8 mouse cellular contexts compared by ENCODE assay signal in genomic region chr6:119472135-119472534, GRCm38 (mm10). TPM values are rescaled to one million over a fixed set of nuclear protein-coding genes. Genes with fewer than 3 reads are reported as not detected.
DNase-seq lines count a peak whose midpoint lies in the region; ATAC-seq and TF ChIP-seq lines count a peak whose summit lies in the region.
"Had no signal": no experiment of that assay in that cellular context is flagged by ENCODE, and none has a peak within 500 bp of the region (broad histone marks: within the 10 kb centered on the region; RNA-seq: fewer than 3 reads in every experiment).

No protein-coding gene starts in this region.

- peak; percentile 86 for TF ChIP-seq CTCF in lung, embryonic 14.5 days (IDR thresholded peaks at IDR 0.05; ENCODE audit: low read depth)

- no peaks in the 10 kb centered on the region for H3K36me3 ChIP-seq in neural tube, embryonic 15.5 days
- no peaks in the 10 kb centered on the region for H3K36me3 ChIP-seq in lung, embryonic 14.5 days (ENCODE audit: insufficient read depth)
- H3K36me3 ChIP-seq: heart, embryonic 13.5 days had no signal

- WGBS in neural tube, embryonic 15.5 days = 23% methylated on average over 5 of the region's 5 CpGs
- 29% methylated on average over 5 of the region's 5 CpGs for WGBS in lung, embryonic 14.5 days

- peak; percentile 59 for DNase-seq in neural tube, embryonic 10.5 days (ENCODE audit: extremely low spot score, low spot score)
- peak; percentile 76 for DNase-seq in ZHBTc4 (ENCODE audit: low read depth, low spot score)
- peak; percentile 71 to 81 for DNase-seq in cerebellum, postnatal 25 days
- peak; percentile 63 to 81 for DNase-seq in heart, postnatal 14 days
- peak; percentile 72 for DNase-seq in lung, embryonic 14.5 days
- peak; percentile 50 for DNase-seq in spleen, adult 12 weeks (ENCODE audit: low spot score)

- H3K4me2 ChIP-seq in neural tube, embryonic 15.5 days = no peak overlapping the region
- H3K4me2 ChIP-seq in lung, embryonic 14.5 days = no peak overlapping the region
- H3K4me2 ChIP-seq: heart, embryonic 13.5 days had no signal

- H3K27me3 ChIP-seq in neural tube, embryonic 15.5 days (replicated peaks) = no peaks in the 10 kb centered on the region
- no peaks in the 10 kb centered on the region for H3K27me3 ChIP-seq in lung, embryonic 14.5 days (ENCODE audit: insufficient read depth, low read length)
- H3K27me3 ChIP-seq: heart, embryonic 13.5 days had no signal

- no peak for ATAC-seq in neural tube, embryonic 15.5 days (ENCODE audit: low FRiP score)
- 0 out of 2 replicates have a peak, but pooled peaks have one; percentile 35 for ATAC-seq in lung, embryonic 14.5 days (ENCODE audit: insufficient read depth)

- H3K4me3 ChIP-seq in neural tube, embryonic 15.5 days (replicated peaks) = no peak overlapping the region
- no peak overlapping the region for H3K4me3 ChIP-seq in lung, embryonic 14.5 days (ENCODE audit: low read depth, low read length)
- H3K4me3 ChIP-seq: heart, embryonic 13.5 days had no signal

- no peaks in the 10 kb centered on the region for H3K9me3 ChIP-seq in neural tube, embryonic 15.5 days (replicated peaks)
- no peaks in the 10 kb centered on the region for H3K9me3 ChIP-seq in lung, embryonic 14.5 days (ENCODE audit: low read depth, low read length)
- H3K9me3 ChIP-seq: heart, embryonic 13.5 days had no signal

- no peak overlapping the region for H3K27ac ChIP-seq in neural tube, embryonic 15.5 days (replicated peaks)
- no peak overlapping the region for H3K27ac ChIP-seq in lung, embryonic 14.5 days (ENCODE audit: low read depth)
- H3K27ac ChIP-seq: heart, embryonic 13.5 days had no signal

- no peak overlapping the region for H3K9ac ChIP-seq in neural tube, embryonic 15.5 days (replicated peaks)
- H3K9ac ChIP-seq in lung, embryonic 14.5 days = no peak overlapping the region
- H3K9ac ChIP-seq: heart, embryonic 13.5 days had no signal

- intact Hi-C loops in heart, postnatal 14 days (cut with DNase I) = loop anchor here (2.0 kb wide), 1 partner anchor 27 kb away; no protein-coding TSS in a partner anchor

- H3K4me1 ChIP-seq in neural tube, embryonic 15.5 days = no peaks in the 10 kb centered on the region
- no peaks in the 10 kb centered on the region for H3K4me1 ChIP-seq in lung, embryonic 14.5 days (ENCODE audit: insufficient read depth)

RNA-seq across cellular contexts. Expression of gene Fbxl14, which starts 7.3 kb away (rescaled TPM):
- 2.1 and 4.1 TPM in 2 replicates for polyA plus RNA-seq in neural tube, embryonic 15.5 days (2015; fragmentation: Nextera tagmentation; extraction: Ambion mirVana)
- 10 to 100 TPM; 15.4 to 16.5 TPM for total RNA-seq in heart, postnatal 14 days (2021)
- 6.0 and 6.2 TPM in 2 replicates for polyA plus RNA-seq in lung, embryonic 14.5 days (2014; fragmentation: Nextera tagmentation; extraction: Ambion mirVana)

RNA-seq across cellular contexts. Expression of gene Adipor2, which starts 54.6 kb away (rescaled TPM):
- polyA plus RNA-seq in neural tube, embryonic 15.5 days (2015; fragmentation: Nextera tagmentation; extraction: Ambion mirVana) = 35.3 and 42.0 TPM in 2 replicates
- 10 to 100 TPM; 54.8 to 64.1 TPM for total RNA-seq in heart, postnatal 14 days (2021)
- 28.1 and 29.0 TPM in 2 replicates for polyA plus RNA-seq in lung, embryonic 14.5 days (2014; fragmentation: Nextera tagmentation; extraction: Ambion mirVana)
